Mouse (Mus musculus) kidney, postnatal 4 days (tissue): ENCODE results near the gene Ccser1.

Source experiments
- DNase-seq, 2 experiments: peaks; one replicate each; pipeline ENCODE4 v3.0.0; 2021; ENCODE audit warnings: mixed read lengths in 2 of 2

Ccser1 gene

DNA sequence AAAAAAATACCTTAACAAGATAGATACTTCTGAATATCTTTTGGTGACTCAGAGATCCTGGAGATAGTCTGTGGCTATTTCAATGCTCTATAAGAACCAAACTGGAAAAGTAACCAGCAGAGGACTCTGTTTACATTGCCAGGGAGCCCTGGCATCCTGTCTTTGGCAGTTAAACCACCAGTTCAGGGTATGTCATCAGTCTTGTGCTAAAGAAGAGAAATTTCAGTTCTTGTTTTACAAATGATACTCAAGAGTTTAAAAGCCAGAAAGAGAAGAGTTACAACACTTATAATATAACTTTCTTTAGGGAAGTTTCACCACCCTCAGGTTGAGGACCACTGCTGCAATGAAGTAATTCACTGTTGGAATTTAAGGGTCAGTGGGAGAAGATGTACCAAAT, 258.0 kb downstream of the Ccser1 start:
- no peak for DNase-seq

DNA sequence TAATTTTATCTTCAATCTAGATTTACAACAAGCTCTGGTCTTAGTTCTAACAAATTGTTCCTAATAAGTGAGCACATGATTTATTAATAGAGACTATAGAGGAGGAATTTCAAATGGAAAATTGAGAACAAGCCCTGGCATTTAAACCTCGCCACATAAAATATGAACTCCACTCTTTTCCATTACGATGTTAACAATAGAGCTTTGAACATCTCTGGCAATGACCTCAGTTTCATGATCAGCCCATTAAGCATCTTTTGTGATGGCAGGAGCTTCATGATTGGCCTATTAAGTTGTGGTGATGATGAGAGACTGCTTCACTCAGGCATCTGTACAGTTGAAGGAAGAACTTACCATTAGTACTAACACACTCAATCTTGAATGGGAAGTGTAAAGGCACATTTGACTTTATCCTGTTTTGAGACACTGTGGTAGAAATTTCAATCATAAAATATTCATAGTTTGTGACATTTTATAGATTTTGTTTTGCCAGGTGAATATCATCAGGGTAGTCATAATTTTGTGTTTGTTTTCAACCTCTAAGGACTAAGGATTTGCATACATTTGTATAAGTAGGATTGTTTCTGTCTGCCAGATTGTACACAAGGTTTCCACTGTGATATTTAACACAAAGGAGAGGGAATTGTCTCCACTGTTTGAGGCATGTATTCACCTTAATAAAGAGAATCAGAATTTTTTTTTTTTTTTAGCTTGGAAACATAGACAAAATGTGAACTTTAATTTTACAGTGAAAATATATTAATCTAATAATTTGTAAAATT, 291.4 kb downstream of the Ccser1 start:
- no peak for DNase-seq

DNA sequence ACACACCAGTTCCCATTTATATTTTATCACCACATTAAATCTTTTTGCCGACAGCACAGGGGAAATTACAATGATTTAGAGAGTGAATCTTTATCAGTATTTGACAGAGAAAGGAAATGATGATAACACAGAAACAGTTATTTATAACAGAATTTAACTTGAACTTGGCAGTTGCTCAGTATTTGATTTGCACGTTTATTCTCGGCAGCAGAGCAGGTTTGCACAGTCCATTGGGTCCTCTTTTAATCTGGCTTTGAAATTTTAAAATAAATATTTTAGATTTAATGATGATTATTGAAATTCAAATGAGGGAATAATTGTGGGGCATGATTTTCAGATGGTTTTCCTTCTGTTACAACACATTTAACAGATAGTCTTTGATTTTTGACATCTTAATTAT, 305.2 kb downstream of the Ccser1 start:
- no peak for DNase-seq

DNA sequence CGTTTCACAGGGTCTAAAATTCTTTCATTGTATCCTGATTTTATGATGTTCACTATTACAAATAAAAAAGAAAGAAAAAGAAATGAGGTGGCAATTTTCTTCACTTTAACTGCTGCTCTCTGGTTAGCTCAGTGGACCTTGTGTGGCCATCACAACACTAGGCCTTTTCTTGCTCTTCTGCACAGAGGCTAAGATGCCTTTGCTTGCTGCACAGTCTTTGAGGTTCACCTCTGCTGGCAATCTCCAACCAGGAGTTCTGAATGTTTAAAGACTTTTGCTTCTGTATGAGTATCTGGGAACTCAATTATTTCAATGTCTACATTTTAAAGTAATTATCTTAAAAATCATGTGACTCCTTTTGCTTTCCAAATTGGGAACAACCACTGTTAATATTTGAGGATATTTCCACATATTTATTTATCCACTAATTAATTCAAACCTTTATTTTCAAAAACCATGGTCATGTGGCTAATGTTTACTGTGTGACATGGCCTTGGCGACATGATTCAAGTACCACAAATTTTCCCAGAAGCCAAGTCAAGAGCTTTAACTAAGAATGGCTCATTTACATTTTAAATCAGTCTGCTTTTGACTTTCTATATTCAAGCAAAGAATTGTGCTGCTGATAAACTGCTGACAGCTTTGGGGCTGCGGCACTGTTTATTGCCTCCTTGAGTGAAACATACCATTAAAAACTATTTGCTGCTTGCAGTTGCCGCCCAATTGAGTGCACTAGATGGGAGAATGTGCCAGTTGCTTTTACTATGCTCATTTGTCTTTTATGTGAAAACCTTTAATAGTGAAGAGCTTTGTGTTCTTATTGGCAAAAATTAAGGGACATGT, 312.1 kb downstream of the Ccser1 start:
- no peak for DNase-seq

DNA sequence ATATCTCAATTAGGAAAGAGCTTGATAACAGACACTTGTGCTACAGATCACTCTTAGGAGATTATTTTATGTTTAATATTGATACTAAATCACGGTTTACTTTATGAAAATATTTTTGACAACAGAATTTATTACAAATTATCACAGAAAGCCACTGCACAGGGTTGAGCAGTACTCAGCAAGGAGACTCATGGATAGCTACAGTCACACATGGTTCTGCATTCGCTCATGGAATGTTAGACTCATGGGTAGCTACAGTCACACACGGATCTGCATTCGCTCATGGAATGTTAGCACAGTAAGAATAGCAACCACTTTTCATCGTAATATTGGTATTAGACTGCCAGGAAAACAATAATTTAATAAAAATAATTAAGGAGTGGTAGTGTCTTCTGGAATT, 313.3 kb downstream of the Ccser1 start:
- no peak for DNase-seq

DNA sequence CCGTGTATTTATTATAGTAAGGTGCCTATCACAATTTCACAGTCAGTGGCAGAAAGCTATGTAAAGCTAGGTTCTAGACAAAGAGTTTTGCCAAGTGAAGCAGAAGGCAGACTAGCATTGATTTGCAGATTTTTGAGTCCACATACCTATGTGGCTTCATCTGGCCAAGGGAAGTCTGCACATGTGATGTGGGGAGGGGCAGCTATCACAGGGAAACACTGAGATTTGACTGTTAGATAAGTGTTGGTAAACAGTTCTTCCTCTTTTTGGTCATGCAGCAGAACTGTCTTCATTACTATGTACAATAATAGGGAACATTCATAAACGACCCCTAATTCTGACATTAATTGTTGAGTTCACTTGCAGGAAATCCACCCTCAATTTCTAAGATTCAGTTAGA, 335.2 kb downstream of the Ccser1 start:
- DNase-seq: no peak

DNA sequence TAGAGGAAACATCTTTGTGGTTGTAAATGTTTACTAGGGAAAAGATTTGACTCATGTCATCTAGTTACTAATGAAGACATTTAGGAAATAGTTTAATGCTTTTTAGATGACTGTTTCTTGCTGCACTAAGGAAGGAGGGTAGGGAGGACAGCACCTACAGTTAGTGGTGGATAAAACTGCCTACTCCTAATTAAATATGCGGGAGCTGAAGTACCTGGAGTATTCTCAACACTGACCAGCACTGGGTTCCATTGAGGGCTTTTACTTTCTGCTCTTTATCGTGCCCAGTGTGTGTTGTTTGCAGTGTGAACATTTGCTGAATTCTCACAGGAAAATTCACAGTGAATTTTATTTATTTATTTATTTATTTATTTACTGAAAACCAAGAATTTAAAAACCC, 341.5 kb downstream of the Ccser1 start:
- DNase-seq: no peak

DNA sequence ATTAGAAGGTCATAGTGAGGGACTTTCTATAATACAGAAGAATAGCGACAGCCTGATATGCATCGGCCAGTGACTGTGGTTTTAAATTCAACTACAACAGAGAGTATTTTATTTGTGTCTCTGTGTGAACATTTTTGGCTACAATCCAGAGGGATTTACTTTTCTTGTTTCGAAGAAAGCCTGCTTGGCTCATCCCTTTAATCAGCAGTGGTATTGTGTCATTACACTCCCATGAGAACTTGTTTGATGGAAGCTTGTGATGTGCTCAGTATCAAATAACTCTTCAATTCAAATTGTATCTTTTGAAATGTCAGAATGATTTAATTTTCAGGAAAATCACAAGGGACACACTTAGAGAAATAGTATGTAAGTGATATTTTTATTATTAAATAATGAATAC, 342.0 kb downstream of the Ccser1 start:
- no peak for DNase-seq

DNA sequence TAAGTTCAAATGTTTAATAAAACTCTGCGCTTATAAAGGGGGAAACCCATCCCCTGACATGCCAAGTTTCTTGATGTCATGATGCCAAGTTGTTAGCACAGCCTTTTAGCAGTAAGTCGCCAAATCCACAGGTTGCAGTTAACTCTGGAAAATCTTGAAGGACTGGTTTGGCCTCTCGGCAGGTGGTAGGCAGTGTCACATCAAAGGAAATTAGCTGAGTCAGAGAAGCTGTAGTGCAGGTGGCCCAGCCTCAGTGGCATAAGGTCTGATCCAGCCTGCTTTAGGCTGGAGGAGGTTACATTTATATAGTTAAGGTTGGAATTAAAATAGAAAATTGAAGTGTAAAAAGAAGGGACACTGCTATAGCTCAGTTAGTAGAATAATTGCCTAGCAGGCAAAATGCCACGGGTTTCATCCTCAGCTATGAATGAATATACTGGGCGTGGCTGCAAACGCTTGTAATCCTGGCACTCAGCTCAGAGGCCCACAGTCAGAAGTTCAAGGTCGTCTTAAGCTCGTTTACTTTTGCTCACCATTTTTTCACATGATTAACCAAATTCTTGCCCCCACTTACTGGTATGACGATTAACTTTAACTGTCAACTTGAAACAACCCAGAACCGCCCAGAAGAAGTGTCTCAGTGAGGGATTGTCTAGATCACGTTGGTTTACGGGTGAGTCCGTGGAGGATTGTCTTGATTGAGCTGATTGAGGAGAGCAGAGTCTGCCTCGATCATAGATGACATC, 343.8 kb downstream of the Ccser1 start:
- DNase-seq: peak in 1 of 2 experiments; percentile 2

DNA sequence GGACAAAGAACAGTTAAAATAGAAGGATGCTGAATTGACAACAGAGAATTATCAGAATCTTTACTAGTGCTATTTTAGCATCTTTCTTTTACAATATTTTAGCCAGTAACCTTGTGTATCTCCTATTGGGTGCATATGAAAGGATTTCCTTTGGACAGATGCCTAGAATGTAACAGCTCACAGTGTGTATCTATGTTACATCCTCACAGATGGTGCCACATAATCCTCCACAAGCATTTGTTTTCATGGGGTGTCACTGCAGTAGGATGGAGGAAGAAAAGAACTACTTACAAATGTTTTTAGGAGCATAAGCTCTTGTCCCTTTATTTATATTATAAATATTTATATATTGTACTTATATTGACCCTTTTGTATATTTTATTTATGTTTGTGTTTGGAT, 360.6 kb downstream of the Ccser1 start:
- no peak for DNase-seq

DNA sequence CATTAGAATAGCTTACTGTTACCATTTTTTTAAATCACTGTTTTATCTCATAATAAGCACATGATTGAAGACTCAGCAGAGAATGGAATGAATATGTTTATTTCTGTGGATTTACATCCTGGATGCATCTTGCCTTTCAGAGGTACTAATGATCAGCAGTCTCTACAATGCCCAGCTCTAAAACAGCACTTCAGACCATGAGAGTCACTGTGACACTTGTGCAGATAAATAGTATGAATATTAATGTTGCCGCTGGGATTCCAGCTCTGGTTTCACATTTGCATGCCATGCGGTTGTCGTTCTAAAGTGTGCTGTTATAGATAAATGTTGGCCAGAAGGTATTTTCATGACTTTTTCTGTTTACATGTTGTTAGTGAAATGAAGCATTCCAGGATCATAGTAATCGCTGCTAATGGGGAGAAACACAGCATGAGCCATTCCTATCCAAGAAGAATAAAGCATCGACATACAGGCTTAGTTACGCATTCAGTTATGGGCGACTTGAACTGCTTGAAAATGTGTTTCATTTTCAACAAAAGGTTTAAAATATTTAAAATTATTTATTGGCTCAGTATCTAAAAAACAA, 363.4 kb downstream of the Ccser1 start:
- DNase-seq: no peak

DNA sequence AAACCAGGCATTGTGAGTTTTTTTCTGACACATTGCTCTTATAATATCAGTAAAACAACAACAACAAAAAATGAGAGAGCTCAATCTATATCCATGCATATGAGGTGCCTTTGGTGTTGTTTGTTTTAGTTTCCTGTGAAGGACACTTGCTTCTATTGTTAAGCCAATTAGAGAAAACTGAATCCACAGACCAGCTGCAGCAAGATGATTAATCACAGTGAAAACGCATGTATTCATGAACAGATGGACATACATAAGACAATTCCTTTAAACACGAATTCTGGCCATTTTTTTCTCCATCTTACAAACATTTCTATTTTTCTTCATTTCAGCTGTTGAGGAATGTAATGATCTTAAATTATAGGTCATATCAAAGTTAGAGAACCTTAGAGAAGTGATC, 387.4 kb downstream of the Ccser1 start:
- no peak for DNase-seq

DNA sequence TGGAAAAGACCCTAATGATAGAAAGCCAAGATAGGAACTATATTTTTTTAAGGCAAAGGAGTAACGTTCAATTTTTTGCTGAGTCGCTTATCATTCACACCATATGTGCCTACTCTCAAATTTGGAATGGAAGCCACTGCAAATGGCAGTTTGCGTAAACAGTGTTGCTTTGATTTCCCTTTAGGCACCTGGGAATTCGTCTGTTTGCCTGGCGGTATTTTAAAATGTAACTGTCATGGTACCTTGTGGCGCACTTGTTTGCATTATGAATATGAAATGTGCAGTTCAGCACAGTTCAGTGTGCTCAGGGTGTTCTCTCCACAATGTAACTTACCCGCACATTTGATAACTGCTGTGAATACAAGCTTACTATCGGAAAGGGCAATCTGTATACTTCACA, 387.8 kb downstream of the Ccser1 start:
- no peak for DNase-seq

DNA sequence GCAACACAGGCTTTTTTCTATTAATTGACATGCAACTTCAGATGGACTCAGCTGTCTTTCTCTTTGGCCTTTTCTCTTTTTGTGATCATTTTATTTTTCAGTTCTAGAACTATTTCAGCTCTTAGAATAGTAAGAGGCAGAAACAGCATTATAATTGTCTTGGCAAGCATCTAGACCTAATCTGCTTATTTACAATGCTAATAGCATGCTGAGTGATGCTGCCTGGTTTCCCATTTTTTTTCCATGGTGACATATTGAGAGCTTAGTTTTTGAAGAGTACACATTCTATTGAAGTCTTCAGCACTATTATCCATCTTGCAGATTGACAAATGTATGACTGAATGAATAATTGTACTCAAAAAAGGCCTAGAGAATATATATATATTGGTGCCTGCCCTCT, 401.6 kb downstream of the Ccser1 start:
- DNase-seq: no peak

DNA sequence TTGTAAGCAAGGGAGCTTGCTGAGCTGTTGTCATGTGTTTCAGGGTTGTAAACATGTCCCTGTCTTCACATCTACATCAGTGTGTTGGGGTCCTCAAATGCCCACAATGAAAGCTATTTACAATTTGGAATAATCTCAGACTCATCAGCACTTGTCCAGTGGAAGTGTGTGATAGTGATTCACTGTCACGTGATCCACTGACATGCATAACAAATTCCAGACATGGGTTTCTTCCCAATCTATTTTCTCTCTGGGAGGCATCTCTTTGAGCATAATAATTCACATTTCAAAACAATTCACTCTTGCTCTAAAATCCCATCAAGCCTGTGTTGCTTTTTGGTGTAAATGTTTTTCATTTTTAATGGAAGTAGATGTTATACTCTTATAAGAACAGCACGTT, 408.9 kb downstream of the Ccser1 start:
- no peak for DNase-seq

DNA sequence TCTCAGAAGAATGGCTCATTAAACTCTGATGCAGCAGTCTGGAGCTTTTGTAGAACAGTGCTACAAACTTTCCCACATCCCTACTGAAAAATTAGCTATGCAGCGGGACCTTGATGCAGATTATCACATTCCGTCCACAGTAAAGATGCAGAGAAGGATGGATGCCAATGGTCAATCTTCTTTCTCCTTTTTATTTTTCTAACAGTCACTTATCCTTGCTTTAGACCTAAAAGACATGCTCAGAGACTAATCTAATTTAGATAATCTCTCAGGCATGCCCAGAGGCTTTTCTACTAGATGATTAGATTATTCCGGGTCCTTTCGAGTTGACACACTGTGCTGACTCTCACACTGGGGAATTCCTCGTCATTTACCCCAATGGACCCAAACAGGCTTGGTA, 421.8 kb downstream of the Ccser1 start:
- DNase-seq: no peak

DNA sequence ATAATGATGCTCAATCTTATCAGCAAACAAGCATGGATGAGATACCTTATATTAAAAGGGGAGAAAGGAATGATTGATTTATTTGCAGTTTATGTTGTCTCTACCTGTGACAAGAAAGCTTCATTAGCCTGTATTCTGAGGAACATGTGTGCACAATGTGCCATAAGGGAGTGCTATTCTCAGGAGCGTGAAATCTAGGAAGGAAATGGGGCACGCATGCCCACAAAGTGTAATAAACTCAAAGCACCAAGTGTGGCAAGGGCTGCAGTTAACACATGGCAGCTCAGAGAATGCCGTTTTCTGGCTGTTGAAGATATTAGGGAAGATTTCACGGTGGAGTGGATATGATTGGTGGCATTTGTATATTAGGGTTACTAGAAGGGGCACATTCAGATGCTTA, 434.8 kb downstream of the Ccser1 start:
- DNase-seq: no peak

DNA sequence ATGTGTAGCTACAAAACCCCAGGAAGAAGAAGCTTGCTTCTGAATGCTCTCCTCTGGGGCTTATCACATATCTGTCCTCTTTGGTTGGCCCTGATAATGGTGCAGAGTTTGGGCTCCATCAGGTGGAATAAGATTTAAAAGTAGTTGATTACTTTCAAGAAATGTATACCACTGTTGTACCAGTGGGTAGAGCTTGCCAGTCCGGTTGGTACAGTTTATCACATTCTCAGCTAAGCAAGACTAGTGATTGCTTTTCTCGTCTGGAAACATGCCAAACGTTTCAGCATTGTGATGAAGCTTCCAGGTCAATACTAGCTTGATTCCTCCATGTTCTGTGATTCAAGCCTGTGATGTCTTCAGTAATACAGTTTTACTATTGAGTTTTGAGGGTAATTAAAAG, 441.6 kb downstream of the Ccser1 start:
- no peak for DNase-seq

DNA sequence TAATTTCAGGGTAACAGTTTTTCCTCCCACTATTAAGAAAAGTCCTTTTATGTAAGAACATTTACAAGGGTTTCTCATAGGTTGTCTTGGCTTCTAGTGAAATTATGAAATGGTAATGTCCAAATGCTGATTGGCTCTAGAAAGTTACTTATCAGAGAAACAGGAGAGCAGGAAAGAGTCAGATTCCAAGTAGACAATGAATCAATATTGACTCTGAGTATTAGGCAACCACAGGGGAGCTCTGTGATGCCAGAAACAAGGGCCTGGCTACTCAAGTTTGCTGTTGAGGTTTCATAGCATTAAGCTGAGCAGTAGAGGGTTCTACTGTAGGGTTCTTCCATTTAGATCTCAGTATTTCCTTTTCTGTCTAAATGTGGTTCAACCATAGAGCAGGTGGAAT, 481.3 kb downstream of the Ccser1 start:
- DNase-seq: no peak

DNA sequence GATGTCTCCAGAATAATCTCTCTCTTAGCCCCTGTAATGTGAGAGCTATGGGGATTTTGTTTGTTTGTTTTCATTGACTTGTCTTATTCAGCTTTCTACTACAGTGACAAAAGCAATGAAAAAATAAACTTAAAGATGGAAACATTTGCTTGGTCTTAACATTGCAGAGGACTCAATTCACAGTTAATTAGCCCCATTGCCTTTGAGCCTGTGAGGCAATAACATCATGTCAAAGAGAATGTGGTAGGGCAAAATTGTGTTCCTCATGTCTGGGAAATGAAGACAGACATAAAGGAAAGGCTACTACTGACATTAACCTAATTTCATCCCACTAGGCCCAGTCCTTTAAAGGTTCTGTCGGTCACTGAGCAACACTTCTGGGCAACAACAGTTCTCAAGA, 484.4 kb downstream of the Ccser1 start:
- DNase-seq: no peak

DNA sequence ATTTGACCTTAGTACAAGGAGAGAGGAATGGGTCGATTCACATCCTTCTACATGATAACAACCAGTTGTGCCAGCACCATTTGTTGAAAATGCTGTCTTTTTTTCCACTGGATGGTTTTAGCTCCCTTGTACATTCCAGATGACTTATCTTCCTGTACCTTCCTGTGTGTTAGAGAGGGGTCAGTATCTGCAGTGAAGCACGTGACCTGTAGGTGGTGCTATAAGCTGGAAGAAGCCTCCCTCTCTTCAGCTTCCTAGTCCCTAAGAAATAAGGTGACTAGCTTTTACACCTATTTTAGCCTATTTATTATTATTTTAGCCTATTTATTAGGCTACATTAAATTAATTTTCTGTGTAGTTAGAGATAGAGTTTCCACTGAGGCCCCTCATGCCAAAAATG, 506.9 kb downstream of the Ccser1 start:
- DNase-seq: peak; percentile 13 to 27

DNA sequence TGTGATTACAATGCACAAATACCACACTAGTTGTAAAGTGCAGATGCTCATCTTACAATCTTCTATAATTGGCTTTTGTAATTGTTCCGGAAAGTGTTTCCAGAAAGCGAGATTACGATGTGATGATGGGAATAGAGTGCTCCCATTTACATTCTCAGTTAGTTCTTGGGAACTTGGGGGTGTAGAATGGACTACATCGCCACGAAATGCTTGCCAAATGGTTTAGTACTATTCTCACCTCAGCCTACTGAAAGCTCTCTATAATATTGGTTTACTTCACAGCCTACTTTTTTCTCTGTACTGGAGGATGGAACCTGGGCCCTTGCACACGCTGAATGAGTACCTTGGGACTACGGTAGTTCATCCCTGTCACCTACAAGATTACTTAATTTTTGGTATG, 522.9 kb downstream of the Ccser1 start:
- DNase-seq: no peak

DNA sequence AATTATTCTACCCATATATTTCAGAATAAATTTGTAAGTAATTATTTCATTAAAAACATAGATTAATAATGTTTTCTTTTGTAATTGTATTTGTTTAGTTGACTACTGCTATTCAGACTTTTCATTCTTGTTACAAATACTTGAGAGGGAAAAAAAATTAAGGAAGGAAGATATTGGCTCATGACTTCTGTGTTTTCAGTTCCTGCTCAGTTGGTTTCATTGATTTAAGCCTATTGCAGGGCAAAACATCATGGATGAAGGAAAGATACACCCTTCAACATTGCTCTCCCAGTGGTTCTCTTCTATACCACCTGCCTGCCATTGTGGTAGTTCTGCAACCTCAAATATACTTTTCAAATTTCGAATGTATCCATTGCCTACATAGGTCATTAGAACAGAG, 541.1 kb downstream of the Ccser1 start:
- DNase-seq: no peak
